Mouse (Mus musculus) liver, adult 2 months (tissue): ENCODE results near the gene Fmod.

Experiments
- CTCF ChIP-seq: fragments of 200-500 bp; IDR thresholded peaks from 2 replicates; pipeline ENCODE4 v1.5.1; 2011; ENCODE audit warnings: low read depth, low read length, control low read depth
- POLR2A ChIP-seq: fragments of 200-500 bp; IDR thresholded peaks from 2 replicates; pipeline ENCODE4 v1.6.1; 2011; ENCODE audit warnings: low read length, control low read depth; ENCODE audit not compliant: insufficient read depth; ENCODE audit errors: extremely low read depth

- TF ChIP-seq CTCF: no peak
- TF ChIP-seq POLR2A: no peak
These were observed 54.8 kb downstream of the Fmod start for GRCm38 (mm10) chr1:134091851-134092250.
